Mouse (Mus musculus) adrenal gland, adult 8-10 months (tissue): ENCODE results near the gene Fam213a. TPM values are rescaled to one million over a fixed set of nuclear protein-coding genes. Genes with fewer than 3 reads are reported as not detected.

ENCODE experiments used
- total RNA-seq, 4 experiments: library from RNA; stranded (reverse); gene quantifications; 2 replicates each; pipeline ENCODE4 v1.2.4; 2022

Gene Fam213a
- total RNA-seq, 4 experiments from 2014 or later = 39.2 to 77.5 (median 71.6) TPM

Other genes starting within 250 kb of the Fam213a start
- gene Sh2d4b, start 120.5 kb downstream of the Fam213a start, total RNA-seq = 1 to 10 TPM; 1.6 to 2.7 (median 2.4) TPM
- gene Tspan14, start 47.0 kb downstream of the Fam213a start, total RNA-seq = 10 to 100 TPM; 31.2 to 34.6 (median 33.0) TPM
- gene Dydc2, start 55.4 kb upstream of the Fam213a start, total RNA-seq = 1 to 10 TPM in 3 of 4 experiments, under 1 TPM in 1; 0.93 to 2.4 (median 1.6) TPM
- gene Dydc1, start 59.1 kb upstream of the Fam213a start, total RNA-seq = under 1 TPM in 1 of 4 experiments, not detected in 3; 0.37 TPM
- gene Mat1a, start 91.2 kb upstream of the Fam213a start, total RNA-seq = 1 to 10 TPM in 1 of 4 experiments, under 1 TPM in 1, not detected in 2; 0.70 to 1.0 TPM
- 1 to 10 TPM in 1 of 4 experiments, under 1 TPM in 3; 0.18 to 1.0 (median 0.44) TPM for gene Sftpa1, start 118.0 kb upstream of the Fam213a start, total RNA-seq
- not detected for gene Mbl1, start 137.7 kb upstream of the Fam213a start, total RNA-seq
- gene Sftpd, start 171.4 kb upstream of the Fam213a start, total RNA-seq = not detected